In genomic region chr16:10656939-10657338, GRCm38 (mm10) we compare ENCODE assay signal across 12 mouse cellular contexts.
DNase-seq lines count a peak whose midpoint lies in the region; ATAC-seq and TF ChIP-seq lines count a peak whose summit lies in the region.
"Had no signal": no experiment of that assay in that cellular context is flagged by ENCODE, and none has a peak within 500 bp of the region (broad histone marks: within the 10 kb centered on the region; RNA-seq: fewer than 3 reads in every experiment).

No protein-coding gene starts in this region.

- no peak overlapping the region for H3K4me2 ChIP-seq in liver, embryonic 15.5 days
- H3K4me2 ChIP-seq: heart, embryonic 11.5 days had no signal

- H3K27me3 ChIP-seq in liver, embryonic 15.5 days, result peaks cover 7% of the 10 kb centered on the region; the same call in 1 of the 2 replicates

- H3K27ac ChIP-seq in liver, embryonic 15.5 days (replicated peaks), result no peak overlapping the region
- H3K27ac ChIP-seq in embryonic fibroblast, embryonic 13.5 days (ENCODE audit: insufficient read depth, low read length), result 0 out of 2 replicates have a peak overlapping the region, but pooled peaks have one; percentile 37
- H3K27ac ChIP-seq: liver, embryonic 14.5 days had no signal

- no peak overlapping the region for H3K4me3 ChIP-seq in liver, embryonic 15.5 days (replicated peaks)
- no peak overlapping the region for H3K4me3 ChIP-seq in embryonic fibroblast, embryonic 13.5 days (ENCODE audit: insufficient read depth, low read length)

- no peaks in the 10 kb centered on the region for H3K9me3 ChIP-seq in liver, embryonic 15.5 days (replicated peaks)

- H3K4me1 ChIP-seq in liver, embryonic 15.5 days (replicated peaks), result peaks cover 12% of the 10 kb centered on the region
- H3K4me1 ChIP-seq in embryonic fibroblast, embryonic 13.5 days (ENCODE audit: control insufficient read depth, insufficient read depth, low read length), result peaks cover 6% of the 10 kb centered on the region; the same call in 1 of the 2 replicates

- TF ChIP-seq POLR2A in embryonic fibroblast, embryonic 13.5 days (IDR thresholded peaks at IDR 0.05; ENCODE audit: low read depth, low read length), result no peak

- no peak overlapping the region for H3K9ac ChIP-seq in liver, embryonic 15.5 days
- H3K9ac ChIP-seq: liver, embryonic 14.5 days had no signal

- WGBS in liver, embryonic 15.5 days (ENCODE audit: insufficient replicate concordance), result 64% methylated on average over 1 of the region's 1 CpGs

- TF ChIP-seq CTCF in embryonic fibroblast, embryonic 13.5 days (IDR thresholded peaks at IDR 0.05; ENCODE audit: borderline replicate concordance, insufficient read depth, low read length), result no peak

- no peaks in the 10 kb centered on the region for H3K36me3 ChIP-seq in liver, embryonic 15.5 days (replicated peaks)

- DNase-seq in liver, result no peak
- peak; percentile 38 for DNase-seq in kidney, adult 18-20 months
- peak; percentile 66 to 83 for DNase-seq in kidney, postnatal 25 days
- DNase-seq in frontal cortex, postnatal 14 days (ENCODE audit: low spot score in 2 of 2), result no peak
- no peak for DNase-seq in lung, postnatal 25 days (ENCODE audit: low spot score)
- DNase-seq: cerebellum, postnatal 36 days; heart, postnatal 36 days had no signal

- 0 out of 2 replicates have a peak, but pooled peaks have one; percentile 47 for ATAC-seq in liver, embryonic 15.5 days (ENCODE audit: insufficient read depth)
- ATAC-seq: forebrain, embryonic 14.5 days had no signal

Comparison
In these comparisons a context has a peak if more than half of its experiments do, and no peak if none do; other contexts are left out.
1. DNase-seq: peak in kidney, adult 18-20 months (single experiment) and kidney, postnatal 25 days (2 of 2); none in liver (single experiment), frontal cortex, postnatal 14 days (0 of 2) and lung, postnatal 25 days (single experiment).